Mouse (Mus musculus) T-cell, adult 2 months (primary cell): ENCODE measurements around the gene Pakap.
A peak's percentile ranks its signal among the peaks of the same experiment; 100 is the strongest.

ENCODE experiments used
- DNase-seq: peaks from one replicate; pipeline ENCODE4 v3.0.0; 2022; ENCODE audit warnings: low spot score

The Pakap gene

DNA sequence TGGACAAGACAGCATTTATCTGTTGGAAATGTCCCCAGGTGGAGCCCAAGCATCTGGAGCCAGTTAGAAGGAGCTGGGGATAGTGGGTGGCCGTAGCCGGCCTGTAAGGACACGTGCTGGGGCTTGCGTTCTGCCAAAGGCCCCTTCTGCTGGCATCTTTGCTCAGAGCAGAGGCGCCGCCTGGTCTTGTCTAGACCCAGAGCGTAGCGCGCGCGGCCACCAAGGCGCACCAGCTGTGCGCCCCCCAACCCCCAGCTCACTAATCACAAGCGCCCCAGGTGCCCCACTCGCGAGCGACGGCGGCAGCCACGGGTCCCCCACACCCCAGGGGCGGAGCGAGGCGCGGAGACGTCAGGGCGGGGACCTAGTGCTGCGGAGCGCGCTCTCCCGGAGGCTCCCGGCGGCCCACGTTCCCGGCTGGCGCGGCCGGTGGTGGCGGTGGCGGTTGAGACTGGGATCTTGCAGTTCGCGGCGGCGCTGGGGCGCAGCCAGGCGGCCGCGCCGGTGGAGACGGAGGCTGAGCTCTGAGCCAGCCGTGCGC lies at the start of gene Pakap:
TSS of gene Pakap (plus strand) at position 514 of the 541 bp plus-strand sequence.
- no peak for DNase-seq

DNA sequence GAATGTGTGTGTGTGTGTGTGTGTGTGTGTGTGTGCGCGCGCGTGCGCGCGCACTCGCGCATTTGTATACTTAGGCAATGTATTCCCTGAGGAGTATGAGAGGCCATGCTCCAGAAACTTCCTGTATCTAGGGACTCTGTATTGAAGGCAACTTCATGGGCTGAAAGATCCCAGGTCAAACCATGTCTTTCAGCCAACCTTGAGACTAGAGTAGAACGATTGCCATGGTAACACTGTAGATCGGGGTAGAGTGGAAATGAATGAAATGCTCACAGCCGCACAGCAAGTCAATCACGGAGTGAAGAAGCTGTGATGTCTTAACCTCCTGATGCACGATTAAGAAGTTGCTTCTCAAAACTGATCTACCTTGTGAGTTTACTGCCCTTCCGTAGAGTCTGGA lies 44.5 kb upstream of the Pakap start:
- no peak for DNase-seq

- no peak for DNase-seq
Measured at GRCm38 (mm10) chr4:57524461-57524860, 43.5 kb upstream of the Pakap start.

DNA sequence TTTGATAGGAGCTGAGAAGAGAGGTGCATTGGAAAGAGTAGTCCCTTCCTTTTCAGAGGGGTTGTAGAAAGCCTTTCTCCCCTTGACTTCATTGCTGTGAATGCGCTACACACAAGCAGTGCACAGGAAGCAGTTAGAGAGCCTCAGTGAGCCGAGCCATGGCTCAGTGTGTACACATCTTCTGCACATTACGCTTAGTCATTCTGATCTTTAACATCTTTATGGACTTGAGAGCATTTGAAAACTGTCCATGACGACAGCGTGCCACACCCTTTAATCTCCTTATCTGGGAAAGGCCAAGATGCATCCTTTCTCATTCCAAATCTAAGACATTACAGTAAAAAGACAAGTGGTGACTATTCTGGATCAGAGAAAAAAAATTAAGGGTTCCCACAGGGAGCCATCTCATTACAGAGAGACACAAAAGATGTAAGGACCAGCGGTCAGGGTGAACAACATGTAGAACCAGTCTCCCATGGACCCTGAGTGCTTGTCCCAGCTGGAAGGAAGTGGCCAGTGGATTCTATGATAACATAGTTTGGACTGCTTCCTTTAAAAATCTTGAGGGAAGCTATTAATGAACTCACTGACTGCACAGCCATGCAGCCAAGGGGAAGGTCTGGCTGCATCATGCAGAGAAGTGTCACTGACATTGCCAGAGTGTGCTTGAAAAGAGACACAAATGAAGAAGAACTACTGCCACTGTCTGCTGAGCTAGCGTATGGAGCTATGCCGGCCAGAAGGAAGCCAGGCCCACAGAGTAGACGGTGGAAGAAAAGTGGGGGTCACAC lies 42.6 kb upstream of the Pakap start:
- no peak for DNase-seq

DNA sequence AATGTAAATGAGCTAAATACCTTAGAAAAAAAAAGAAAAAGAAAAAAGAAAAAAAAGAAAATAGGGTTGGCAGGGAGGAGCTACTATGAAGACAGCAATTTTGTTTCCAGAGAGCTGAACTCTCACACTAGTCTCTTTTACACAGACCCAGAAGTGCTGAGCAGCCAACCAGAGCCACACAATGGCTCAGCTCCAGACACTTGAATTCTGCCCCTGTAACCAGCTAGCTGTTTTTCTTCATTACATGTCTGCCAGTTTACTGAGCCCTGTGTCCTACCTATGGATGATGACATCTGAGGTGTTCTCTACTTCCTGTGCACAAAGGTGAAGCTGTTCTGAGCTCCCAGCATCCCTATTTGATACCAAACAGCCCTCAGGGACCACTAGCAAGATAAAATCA lies 39.7 kb upstream of the Pakap start:
- no peak for DNase-seq

DNA sequence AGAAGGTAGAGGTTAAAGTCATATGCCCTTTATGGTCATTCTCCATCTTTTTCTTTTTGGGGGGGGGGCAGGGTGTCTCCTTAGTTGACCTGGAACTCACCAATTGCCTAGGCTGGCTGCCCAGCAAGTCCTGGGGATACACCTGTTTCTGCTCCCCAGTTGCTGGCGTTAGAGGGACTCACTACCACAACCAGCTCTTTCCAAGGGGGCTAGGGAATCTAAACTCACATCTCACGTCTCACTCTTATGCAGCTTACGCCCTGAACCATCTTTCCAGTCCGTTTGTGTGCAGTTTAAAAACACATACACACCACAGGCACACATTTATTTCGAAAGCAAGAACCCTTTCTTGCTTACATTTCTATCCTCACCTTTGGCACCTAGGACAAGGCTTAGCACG lies 34.3 kb upstream of the Pakap start:
- no peak for DNase-seq

DNA sequence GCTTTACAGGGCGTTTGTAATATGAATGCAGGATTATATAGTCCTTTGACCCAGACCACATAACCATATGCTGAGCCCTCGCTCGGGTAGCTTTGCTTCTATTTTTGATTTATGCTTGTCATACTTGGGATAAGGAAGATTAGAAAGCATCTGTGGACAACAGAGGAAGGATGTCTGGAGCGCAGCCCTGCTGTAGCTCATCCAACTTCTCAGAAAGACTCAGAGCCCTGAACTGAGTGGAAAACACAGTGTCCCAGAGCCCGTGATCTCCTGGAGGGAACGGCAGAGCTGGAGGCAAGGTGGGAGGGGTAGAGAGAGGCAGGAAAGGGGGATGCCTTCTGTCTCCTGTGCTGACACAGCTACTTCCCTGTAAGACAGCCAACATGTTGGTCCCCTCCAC lies 33.7 kb upstream of the Pakap start:
- DNase-seq, result no peak

DNA sequence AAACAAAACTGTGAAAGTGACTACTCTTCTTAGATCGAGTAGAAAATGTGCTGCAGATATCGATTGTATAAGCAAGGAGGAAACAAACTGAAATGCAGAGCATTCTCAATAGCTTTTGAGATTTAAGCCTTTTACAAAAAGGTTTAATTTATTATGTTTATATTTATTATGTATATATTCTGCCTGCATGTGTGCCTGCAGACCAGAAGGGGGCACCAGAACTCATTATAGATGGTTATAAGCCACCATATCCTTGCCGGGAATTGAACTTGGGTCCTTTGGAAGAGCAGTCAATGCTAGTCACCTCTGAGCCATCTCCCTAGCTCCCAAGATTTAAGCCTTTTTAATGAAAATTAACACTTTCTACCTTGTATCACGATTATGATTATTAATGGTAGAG lies 32.9 kb upstream of the Pakap start:
- DNase-seq, result no peak

DNA sequence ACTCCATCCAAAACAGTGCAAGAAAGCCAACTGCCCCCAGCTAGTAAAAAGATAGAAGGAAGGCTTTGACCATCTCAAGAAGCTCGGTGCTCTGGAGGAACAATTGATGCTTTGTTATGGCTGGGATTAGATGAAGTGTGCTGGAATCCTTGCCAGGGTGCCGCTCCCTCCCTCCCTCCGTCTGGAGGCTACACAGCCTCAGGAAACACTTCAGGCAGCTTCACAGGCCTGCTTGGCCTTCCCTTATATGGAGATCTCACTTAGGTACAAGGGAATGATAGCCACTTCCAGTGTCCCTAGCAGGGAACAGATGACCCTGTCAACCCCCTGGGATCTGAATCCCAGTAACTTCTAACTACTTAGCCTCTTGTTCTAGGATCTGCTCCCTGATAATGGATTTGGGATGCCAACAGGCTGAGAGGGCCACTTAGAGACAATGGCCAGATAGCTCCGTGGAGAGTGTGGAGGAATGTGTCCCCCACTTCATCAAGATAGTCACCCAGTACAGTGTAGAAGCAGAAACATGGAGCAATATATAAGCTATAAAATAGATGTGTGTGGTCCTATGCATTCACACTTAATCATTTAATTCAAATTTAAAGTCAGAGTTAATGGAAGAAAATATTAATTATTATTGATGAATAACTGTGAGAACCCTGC lies 29.8 kb upstream of the Pakap start:
- no peak for DNase-seq

- DNase-seq, result no peak
Measured at GRCm38 (mm10) chr4:57543692-57544256, 24.2 kb upstream of the Pakap start.

GRCm38 (mm10) chr4:57547785-57548184 lies 20.2 kb upstream of the Pakap start:
- no peak for DNase-seq

- DNase-seq, result no peak
Measured at GRCm38 (mm10) chr4:57550216-57550615, 17.8 kb upstream of the Pakap start.

- no peak for DNase-seq
Measured at GRCm38 (mm10) chr4:57557102-57557501, 10.9 kb upstream of the Pakap start.

DNA sequence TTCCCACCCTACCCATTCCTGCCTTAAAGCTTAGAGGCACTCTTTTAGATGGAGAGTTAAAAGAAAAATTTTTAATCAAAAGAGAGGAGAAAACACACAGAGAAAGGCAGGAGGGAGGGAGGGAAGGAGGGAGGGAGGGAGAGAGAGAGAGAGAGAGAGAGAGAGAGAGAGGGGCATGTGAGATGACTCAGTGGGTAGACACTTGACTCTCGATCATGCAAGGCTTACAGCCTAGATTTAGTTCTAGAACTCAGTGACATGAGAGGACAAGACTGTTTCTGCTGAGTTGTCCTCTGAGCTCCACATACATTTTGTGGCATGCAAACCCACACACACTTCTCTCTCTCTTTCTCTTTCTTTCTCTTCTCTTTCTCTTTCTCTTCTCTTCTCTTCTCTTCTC lies 8.5 kb upstream of the Pakap start:
- no peak for DNase-seq

GRCm38 (mm10) chr4:57560010-57560409 lies 8.0 kb upstream of the Pakap start:
- DNase-seq, result no peak

GRCm38 (mm10) chr4:57561055-57561454 lies 6.9 kb upstream of the Pakap start:
- no peak for DNase-seq

DNA sequence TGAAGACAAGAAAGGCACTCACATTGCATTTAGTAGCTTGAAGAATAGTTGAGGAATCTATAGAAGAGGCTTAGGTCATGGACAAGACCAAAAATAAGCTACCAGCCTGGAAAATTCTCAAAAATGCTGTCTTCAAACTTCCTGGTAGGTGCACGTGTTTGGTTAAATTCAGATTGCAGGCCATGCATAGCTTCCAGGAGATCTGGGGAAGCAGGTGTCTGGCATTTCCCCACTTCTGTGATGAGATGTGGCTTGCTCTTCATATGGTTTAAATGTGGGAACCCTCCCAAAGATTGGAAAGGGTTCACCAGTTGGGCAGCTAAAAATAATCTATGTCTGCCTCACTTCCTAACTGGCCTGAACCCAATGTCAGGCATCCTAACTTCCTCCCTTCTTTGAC lies 2.7 kb upstream of the Pakap start:
- no peak for DNase-seq

DNA sequence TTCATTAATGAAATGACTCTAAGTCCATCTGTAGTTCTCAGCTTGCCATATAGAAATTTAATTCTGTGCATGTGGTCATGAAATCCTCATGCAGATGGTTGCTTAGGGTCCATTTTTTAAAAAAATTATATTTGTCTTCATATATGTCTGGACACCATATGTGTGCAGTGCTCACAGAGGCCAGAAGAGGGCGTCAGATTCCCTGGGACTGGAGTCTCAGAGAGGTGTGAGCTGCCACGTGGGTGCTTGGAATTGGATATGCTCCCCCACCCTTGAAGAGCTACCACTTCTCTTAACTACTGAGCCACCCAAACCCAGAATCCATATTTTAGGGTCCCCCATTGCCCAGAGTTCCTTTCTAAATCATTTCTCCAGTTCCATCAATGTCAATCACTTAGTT lies 2.2 kb upstream of the Pakap start:
- peak; percentile 1 for DNase-seq

DNA sequence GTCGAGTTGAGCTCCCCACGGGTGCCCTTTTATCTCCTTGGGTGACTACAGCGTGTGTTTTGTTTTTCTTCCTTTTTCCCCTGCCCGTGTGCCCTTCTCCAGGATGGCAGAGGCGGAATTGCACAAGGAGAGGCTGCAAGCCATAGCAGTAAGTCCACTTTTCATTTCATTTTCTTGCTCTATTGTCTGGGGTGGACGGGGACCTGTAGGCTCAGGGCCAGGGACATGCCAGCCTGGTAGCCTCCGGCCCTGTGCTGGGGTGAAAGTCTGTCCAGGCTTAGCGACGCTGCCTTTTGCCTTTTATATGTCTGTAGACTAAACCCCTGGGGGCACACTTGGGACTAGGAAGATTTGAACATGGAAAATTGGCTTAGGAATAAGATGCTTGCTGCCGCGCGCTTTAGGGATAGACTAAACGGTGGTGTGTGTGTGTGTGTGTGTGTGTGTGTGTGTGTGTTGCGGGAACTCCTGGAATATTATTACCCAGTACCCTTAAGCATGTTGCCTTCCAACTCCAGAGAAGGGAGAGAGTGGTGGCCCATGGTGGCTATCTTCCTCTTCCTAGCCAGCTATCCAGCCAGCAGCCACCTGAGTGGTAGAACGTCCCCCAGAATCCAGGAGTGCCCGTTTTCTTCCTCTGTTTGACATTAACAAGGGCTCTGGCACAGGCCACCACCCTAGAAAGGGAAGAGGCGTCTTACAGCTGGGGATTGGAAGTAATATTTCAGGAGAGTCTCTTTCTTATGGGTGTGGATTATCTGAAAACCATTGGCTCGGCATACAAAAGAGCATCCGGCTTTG lies 489 bp downstream of the Pakap start:
- no peak for DNase-seq

- DNase-seq, result no peak
Measured at GRCm38 (mm10) chr4:57569069-57569355, 1.0 kb downstream of the Pakap start.

- no peak for DNase-seq
Measured at GRCm38 (mm10) chr4:57569711-57570110, 1.7 kb downstream of the Pakap start.

DNA sequence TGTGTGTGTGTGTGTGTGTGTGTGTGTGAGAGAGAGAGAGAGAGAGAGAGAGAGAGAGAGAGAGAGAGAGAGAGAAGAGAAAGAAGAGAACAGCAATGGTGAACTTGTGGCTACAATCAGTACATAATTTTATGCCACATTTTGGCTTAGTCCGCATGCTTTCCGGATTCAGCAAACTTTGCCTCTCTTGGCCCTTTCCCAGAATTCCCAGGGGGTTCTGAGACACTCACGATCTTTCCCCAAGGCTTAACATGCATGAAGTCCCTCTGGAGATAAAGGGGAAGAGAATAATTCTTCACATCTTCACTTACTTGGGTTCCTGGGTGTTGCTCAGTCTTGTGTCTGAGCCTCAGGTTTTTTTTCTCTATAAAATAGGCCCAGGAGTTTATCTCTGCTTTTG lies 2.2 kb downstream of the Pakap start:
- no peak for DNase-seq

GRCm38 (mm10) chr4:57574181-57574580 lies 6.2 kb downstream of the Pakap start:
- no peak for DNase-seq
